ENCODE assay signal across 26 mouse cellular contexts in the genomic region with DNA sequence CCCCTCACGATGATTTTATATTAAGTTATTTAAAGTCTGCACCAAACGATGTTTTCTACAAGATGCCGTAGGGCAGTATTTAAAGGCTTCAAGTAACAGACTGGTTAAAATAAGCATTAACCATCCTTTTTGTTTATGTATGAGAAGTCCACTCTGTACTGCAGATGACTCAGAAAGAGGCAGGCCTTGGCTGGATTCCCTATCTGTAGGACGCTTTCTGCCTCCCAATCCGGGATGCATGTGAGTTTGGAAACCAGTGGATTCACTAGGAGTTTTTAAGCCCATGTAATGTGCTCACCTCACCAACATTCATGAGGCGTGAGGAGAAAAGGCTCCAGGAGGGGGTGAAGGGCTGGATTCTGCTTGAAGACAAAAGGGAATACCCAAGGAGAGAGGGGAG.
DNase-seq lines count a peak whose midpoint lies in the region; ATAC-seq and TF ChIP-seq lines count a peak whose summit lies in the region.
"Had no signal": no experiment of that assay in that cellular context is flagged by ENCODE, and none has a peak within 500 bp of the region (broad histone marks: within the 10 kb centered on the region; RNA-seq: fewer than 3 reads in every experiment).

No protein-coding gene starts in this region.

- H3K9ac ChIP-seq in intestine, embryonic 14.5 days (ENCODE audit: low read length): no peak overlapping the region
- H3K9ac ChIP-seq in intestine, postnatal 0 days (ENCODE audit: low read depth, low read length): no peak overlapping the region
- no peak overlapping the region for H3K9ac ChIP-seq in limb, embryonic 11.5 days (ENCODE audit: low read length)
- H3K9ac ChIP-seq: forebrain, embryonic 12.5 days; heart, embryonic 13.5 days; hindbrain, embryonic 15.5 days; limb, embryonic 13.5 days; liver, embryonic 14.5 days; lung, embryonic 15.5 days had no signal

- ATAC-seq in intestine, embryonic 14.5 days (replicated peaks; ENCODE audit: low FRiP score, low TSS enrichment, low read depth): no peak
- ATAC-seq in intestine, postnatal 0 days: no peak
- no peak for ATAC-seq in limb, embryonic 11.5 days (ENCODE audit: insufficient number of reproducible peaks, low FRiP score, low TSS enrichment, low read depth)

- TF ChIP-seq CTCF in intestine, postnatal 0 days (IDR thresholded peaks at IDR 0.05; ENCODE audit: low read depth): no peak

- peak; percentile 1 for DNase-seq in embryo, embryonic 9.5 days (ENCODE audit: extremely low spot score)
- no peak for DNase-seq in embryo, embryonic 10.5 days (ENCODE audit: low spot score)
- peak; percentile 48 for DNase-seq in intestine, embryonic 14.5 days (ENCODE audit: low spot score)
- peak; percentile 43 for DNase-seq in brain, adult 2 months (ENCODE audit: low read depth, low spot score)
- DNase-seq in limb, embryonic 11.5 days (ENCODE audit: low spot score): no peak
- no peak for DNase-seq in liver
- DNase-seq in urinary bladder, postnatal 25 days (ENCODE audit: low spot score): no peak
- DNase-seq: adrenal gland, adult 2 months; cerebellum, adult 18-20 months; cerebellum, postnatal 25 days; embryo, embryonic 11 days; gastrocnemius, postnatal 36 days; heart, adult 2 months; heart, postnatal 14 days; kidney, postnatal 25 days; right cerebral cortex, postnatal 14 days; spleen, adult 18-20 months had no signal

- no peak overlapping the region for H3K27ac ChIP-seq in intestine, embryonic 14.5 days (ENCODE audit: low read depth)
- no peak overlapping the region for H3K27ac ChIP-seq in intestine, postnatal 0 days (ENCODE audit: low read depth, low read length)
- H3K27ac ChIP-seq in limb, embryonic 11.5 days (replicated peaks; ENCODE audit: low read depth, low read length): 0 out of 2 replicates have a peak overlapping the region, but pooled peaks have one; percentile 39
- H3K27ac ChIP-seq: forebrain, embryonic 12.5 days; heart, adult 2 months; heart, embryonic 13.5 days; hindbrain, embryonic 15.5 days; layer of hippocampus, adult 2 months; limb, embryonic 13.5 days; liver, embryonic 14.5 days; lung, embryonic 15.5 days had no signal

- H3K4me3 ChIP-seq in intestine, embryonic 14.5 days (ENCODE audit: low read depth, low read length): no peak overlapping the region
- H3K4me3 ChIP-seq in intestine, postnatal 0 days (ENCODE audit: low read depth, low read length): no peak overlapping the region
- no peak overlapping the region for H3K4me3 ChIP-seq in limb, embryonic 11.5 days (ENCODE audit: low read depth, low read length)
- H3K4me3 ChIP-seq: forebrain, embryonic 12.5 days; heart, adult 2 months; heart, embryonic 13.5 days; hindbrain, embryonic 15.5 days; layer of hippocampus, adult 2 months; limb, embryonic 13.5 days; lung, embryonic 15.5 days; midbrain, embryonic 10.5 days had no signal

- H3K36me3 ChIP-seq in intestine, embryonic 14.5 days (ENCODE audit: control insufficient read depth, insufficient read depth, low read length): no peaks in the 10 kb centered on the region
- H3K36me3 ChIP-seq in intestine, postnatal 0 days (ENCODE audit: control insufficient read depth, insufficient read depth): no peaks in the 10 kb centered on the region
- no peaks in the 10 kb centered on the region for H3K36me3 ChIP-seq in limb, embryonic 11.5 days (ENCODE audit: control insufficient read depth, insufficient read depth, low read length)
- H3K36me3 ChIP-seq: forebrain, embryonic 12.5 days; heart, embryonic 13.5 days; hindbrain, embryonic 15.5 days; limb, embryonic 13.5 days; lung, embryonic 15.5 days; midbrain, embryonic 10.5 days had no signal

- H3K4me1 ChIP-seq in intestine, embryonic 14.5 days (replicated peaks; ENCODE audit: control insufficient read depth, insufficient read depth, low read length): peaks cover 10% of the 10 kb centered on the region
- H3K4me1 ChIP-seq in intestine, postnatal 0 days (replicated peaks; ENCODE audit: control insufficient read depth, insufficient read depth, low read length): no peaks in the 10 kb centered on the region
- peaks cover 13% of the 10 kb centered on the region; the same call in 1 of the 2 replicates for H3K4me1 ChIP-seq in limb, embryonic 11.5 days (ENCODE audit: control insufficient read depth, insufficient read depth, low read length)

- no peak overlapping the region for H3K4me2 ChIP-seq in intestine, embryonic 14.5 days (ENCODE audit: low read length)
- H3K4me2 ChIP-seq in intestine, postnatal 0 days (replicated peaks; ENCODE audit: low read depth): no peak overlapping the region
- H3K4me2 ChIP-seq in limb, embryonic 11.5 days (ENCODE audit: low read depth, severe bottlenecking): no peak overlapping the region
- H3K4me2 ChIP-seq: forebrain, embryonic 12.5 days; heart, embryonic 13.5 days; hindbrain, embryonic 15.5 days; limb, embryonic 13.5 days; lung, embryonic 15.5 days had no signal

- 65% methylated on average over 6 of the region's 6 CpGs for WGBS in intestine, embryonic 14.5 days
- 68% methylated on average over 6 of the region's 6 CpGs for WGBS in intestine, postnatal 0 days
- WGBS in limb, embryonic 11.5 days: 88% methylated on average over 6 of the region's 6 CpGs

- H3K27me3 ChIP-seq in intestine, embryonic 14.5 days (replicated peaks; ENCODE audit: control insufficient read depth, insufficient read depth, low read length): no peaks in the 10 kb centered on the region
- H3K27me3 ChIP-seq in intestine, postnatal 0 days (replicated peaks; ENCODE audit: control insufficient read depth, insufficient read depth, low read length): no peaks in the 10 kb centered on the region
- H3K27me3 ChIP-seq in limb, embryonic 11.5 days (ENCODE audit: control insufficient read depth, insufficient read depth, low read length): no peaks in the 10 kb centered on the region
- H3K27me3 ChIP-seq: forebrain, embryonic 12.5 days; hindbrain, embryonic 15.5 days; limb, embryonic 13.5 days; lung, embryonic 15.5 days had no signal

- H3K9me3 ChIP-seq in intestine, embryonic 14.5 days (ENCODE audit: control insufficient read depth, low read length): no peaks in the 10 kb centered on the region
- no peaks in the 10 kb centered on the region for H3K9me3 ChIP-seq in intestine, postnatal 0 days (ENCODE audit: control insufficient read depth)
- H3K9me3 ChIP-seq in limb, embryonic 11.5 days (ENCODE audit: control insufficient read depth, low read length): no peaks in the 10 kb centered on the region
- H3K9me3 ChIP-seq: forebrain, embryonic 12.5 days; heart, embryonic 13.5 days; hindbrain, embryonic 15.5 days; lung, embryonic 15.5 days; midbrain, embryonic 10.5 days had no signal

Comparison
In these comparisons a context has a peak if more than half of its experiments do, and no peak if none do; other contexts are left out.
1. DNase-seq: peak in embryo, embryonic 9.5 days (single experiment), intestine, embryonic 14.5 days (single experiment) and brain, adult 2 months (single experiment); none in embryo, embryonic 10.5 days (single experiment), limb, embryonic 11.5 days (single experiment), liver (single experiment) and urinary bladder, postnatal 25 days (single experiment).